Mouse (Mus musculus): Measurements from ENCODE around the gene Otos.

DNA sequence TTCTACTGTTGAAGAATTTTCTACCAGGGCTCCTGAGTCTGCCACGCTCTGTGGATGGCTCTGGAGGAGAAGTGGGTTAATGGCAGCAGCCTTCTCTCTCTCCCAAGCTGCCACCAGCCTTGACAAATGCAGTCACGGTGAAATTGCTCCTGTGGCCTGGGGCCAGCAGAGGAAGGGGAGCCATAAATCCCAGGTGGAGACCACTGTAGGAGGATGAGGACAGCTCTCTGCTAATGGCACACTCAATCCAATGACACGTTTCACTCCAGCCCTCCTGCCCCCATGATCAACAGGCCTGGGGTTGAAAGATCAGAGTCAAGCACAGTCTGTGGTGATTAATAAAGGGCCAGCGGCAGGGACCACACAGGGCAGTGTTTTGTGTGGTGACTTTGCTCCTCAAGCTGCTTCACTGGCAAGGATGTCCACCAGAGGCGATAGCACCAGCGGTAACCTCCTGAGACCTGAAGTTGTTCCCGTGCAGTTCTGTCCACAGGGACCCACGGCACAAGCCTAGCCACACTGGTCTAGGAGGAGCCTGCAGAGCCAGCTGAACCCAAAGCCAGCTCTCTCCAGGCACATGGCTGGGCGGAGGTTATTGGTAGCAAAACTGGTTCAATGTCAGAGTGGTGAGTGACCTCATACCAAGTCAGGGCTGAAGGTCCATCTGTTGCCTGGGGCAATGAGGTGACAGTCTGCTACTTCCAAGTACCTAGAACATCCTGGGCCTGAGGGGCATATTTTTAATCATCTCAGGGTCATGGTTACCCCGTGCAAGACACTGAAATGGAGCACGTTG lies 8.6 kb upstream of the Otos start:
- TF ChIP-seq CTCF (IDR thresholded peaks at IDR 0.05; ENCODE audit: control insufficient read depth, insufficient read depth, low read length) = no peak
- no peak for TF ChIP-seq POLR2A (IDR thresholded peaks at IDR 0.05; ENCODE audit: borderline replicate concordance, control insufficient read depth, low read depth, low read length)
